Mouse (Mus musculus): ENCODE results near the gene Chst15. TPM values are rescaled to one million over a fixed set of nuclear protein-coding genes. Genes with fewer than 3 reads are reported as not detected.
A peak's percentile ranks its signal among the peaks of the same experiment; 100 is the strongest.

Gene Chst15
- total RNA-seq, 1 experiment from 2014 or later, result 14.9 TPM

DNA sequence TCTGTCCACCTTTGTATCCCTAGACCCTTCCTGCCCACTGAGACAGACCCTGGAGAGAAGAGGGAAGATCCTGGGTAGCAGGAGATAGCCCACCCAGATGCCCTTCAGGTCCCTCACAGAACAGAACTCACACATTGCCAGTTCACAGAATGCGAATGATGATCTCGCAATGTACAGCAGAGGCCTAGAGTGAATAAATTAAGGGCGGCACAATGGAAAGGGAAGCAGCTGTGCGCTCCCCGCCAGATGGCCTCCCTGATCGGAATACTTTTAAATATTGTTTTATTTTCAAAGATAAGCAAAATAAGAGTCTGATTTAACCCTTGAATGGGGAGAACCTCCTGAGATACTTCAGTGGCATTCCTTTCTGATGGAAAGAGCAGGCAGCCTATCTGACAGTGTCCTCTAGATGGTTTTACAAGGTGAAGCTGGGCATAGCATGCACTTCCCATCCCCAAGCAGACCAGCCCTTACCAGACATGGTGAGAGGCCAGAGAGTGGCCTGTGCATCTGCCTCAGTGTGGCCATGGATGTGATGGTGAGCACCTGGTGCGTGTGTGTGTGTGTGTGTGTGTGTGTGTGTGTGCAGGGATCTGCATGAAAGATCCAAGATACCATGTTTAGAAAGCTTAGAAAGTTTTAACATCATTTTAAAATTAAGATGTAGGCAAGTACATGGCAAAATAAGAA lies 32.8 kb downstream of the Chst15 start:
- ATAC-seq (replicated peaks in 1 of 2; ENCODE audit: insufficient read depth in 1 of 2, low FRiP score in 2 of 2, low TSS enrichment in 1 of 2, low read depth in 1 of 2, poor library complexity in 2 of 2, severe bottlenecking in 2 of 2), result peak; percentile 54 to 61

DNA sequence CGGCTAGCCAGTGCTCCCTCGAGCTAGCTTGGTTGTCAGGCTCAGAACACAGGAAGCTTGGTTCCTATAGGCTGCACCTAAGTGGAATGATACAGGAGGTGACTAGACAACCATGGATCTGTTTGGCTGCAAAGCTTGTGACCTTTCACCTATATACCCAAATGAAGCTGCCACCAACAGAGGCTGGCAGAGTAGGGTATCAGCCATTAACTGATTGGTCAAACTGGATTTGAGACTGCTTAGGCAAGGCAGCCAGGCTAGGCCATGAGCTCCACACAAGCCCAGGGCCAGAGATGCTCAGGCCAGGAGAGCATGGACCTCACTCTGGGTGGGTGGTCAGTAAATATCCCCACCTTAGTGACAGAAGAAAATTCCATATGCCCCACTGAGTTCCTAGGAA lies 34.5 kb downstream of the Chst15 start:
- ATAC-seq (replicated peaks in 1 of 2; ENCODE audit: insufficient read depth in 1 of 2, low FRiP score in 2 of 2, low TSS enrichment in 1 of 2, low read depth in 1 of 2, poor library complexity in 2 of 2, severe bottlenecking in 2 of 2), result no peak

DNA sequence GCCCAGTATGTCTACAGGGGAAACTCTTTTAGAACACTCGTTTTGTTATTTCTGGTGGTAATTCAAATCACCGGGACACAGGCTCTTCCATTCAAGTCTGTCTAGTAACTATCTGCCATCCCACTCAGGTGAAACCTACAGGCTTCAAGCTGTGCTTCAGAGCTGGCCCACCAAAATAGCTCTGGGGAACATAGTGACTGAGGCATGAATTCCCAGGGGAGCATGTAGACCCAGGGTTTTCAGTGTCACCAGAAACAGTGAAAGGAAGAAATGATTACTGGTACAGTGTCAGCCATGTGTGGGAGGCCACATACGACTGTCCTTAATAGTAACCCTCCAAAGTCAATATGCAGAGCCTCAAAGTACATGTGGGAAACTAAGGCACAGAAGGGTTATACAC lies 34.9 kb downstream of the Chst15 start:
- ATAC-seq (replicated peaks in 1 of 2; ENCODE audit: insufficient read depth in 1 of 2, low FRiP score in 2 of 2, low TSS enrichment in 1 of 2, low read depth in 1 of 2, poor library complexity in 2 of 2, severe bottlenecking in 2 of 2), result no peak

DNA sequence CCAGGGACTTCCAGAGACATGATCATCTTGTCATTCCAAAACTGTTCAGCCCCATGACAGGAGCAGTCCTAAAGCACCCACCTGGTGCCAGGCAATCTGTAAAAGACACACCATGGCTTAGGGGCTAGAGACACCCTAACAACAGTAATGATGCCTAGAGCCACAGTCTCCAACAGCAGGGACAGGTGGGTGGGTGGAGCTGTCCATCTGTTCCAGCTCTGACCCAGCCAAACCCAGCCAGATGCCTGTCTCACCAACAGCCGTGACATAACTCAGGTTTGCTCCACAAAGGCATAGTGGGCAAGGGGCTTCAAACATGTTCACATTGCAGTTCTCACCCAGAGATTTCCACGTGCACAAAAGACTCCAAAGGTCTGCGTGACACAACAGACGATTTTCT lies 35.3 kb downstream of the Chst15 start:
- no peak for ATAC-seq (replicated peaks in 1 of 2; ENCODE audit: insufficient read depth in 1 of 2, low FRiP score in 2 of 2, low TSS enrichment in 1 of 2, low read depth in 1 of 2, poor library complexity in 2 of 2, severe bottlenecking in 2 of 2)

DNA sequence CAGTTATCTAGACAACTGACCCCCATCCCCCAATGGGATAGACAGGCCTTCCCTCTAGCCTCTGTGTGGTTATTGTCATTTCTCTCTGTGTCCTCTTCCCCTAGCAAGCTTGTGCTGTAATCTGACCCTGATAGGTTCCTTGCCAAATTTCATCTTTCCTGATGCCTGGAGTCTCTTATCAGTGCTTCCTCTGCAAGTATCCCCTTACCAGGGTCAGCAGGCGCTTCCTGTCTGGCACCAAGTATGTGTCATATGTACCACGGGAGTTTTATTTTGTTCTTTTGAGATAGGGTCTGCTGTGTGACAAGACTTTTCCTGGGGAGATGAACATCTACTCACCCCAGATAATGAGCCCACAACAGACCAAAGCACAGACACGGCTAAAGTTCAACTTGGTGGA lies 38.4 kb downstream of the Chst15 start:
- ATAC-seq (replicated peaks in 1 of 2; ENCODE audit: insufficient read depth in 1 of 2, low FRiP score in 2 of 2, low TSS enrichment in 1 of 2, low read depth in 1 of 2, poor library complexity in 2 of 2, severe bottlenecking in 2 of 2), result 0 out of 4 replicates have a peak, but pooled peaks of 1 of the 2 experiments have one; percentile 14

DNA sequence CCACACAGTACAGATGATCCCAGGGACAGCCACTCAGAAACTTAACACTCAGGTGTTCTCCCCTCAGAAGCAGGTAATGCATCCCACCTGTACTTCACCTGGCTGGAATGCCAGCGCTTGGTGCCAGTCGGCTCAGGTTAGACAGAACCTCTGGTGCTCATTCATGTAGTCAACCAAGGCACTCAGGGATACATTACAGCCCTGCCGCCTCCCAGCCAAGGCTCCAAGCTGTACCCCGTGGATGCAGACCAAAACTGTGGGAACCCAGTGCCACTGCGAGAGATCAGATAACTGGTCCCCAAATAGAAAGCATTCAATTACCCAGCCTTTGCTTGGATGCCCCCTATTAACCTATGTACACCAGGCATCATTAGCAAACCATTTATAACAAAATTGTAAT lies 40.7 kb downstream of the Chst15 start:
- ATAC-seq (replicated peaks in 1 of 2; ENCODE audit: insufficient read depth in 1 of 2, low FRiP score in 2 of 2, low TSS enrichment in 1 of 2, low read depth in 1 of 2, poor library complexity in 2 of 2, severe bottlenecking in 2 of 2), result no peak

DNA sequence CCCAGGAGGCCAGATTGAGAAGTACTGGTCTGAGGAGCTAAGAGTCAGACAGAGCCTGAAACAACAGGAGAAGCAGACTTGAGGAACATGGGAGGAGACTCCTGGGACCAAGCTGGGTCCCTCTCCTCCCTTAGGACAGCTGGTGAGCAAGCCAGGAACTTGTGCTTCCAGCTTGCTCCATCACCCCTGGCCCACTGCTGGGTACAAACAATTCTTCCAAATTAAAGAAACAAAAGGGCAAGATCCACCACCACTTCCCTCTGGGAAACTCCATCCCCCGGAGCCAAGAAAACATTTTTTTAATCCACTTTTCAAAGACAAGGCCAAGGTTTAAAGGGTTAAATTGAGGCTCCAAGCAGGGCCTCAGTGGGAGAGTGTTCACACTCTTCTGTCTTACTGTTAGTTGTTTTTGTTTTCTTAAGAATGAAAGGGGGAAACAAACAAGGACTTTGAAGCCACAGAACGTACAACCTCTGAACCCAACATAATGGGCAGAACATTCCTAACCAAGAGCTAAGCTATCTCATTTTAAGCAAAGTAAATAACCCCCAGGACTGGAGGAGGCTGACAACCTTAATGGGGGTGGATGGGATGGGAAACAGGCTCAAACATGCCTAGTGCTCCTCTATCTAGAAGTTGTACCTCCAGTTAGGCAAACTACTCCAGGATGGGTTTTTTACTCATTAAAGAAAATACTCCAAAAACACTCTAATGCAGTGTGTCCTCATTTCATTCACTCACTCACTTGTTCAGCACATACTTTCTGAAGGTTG lies 43.1 kb downstream of the Chst15 start:
- no peak for ATAC-seq (replicated peaks in 1 of 2; ENCODE audit: insufficient read depth in 1 of 2, low FRiP score in 2 of 2, low TSS enrichment in 1 of 2, low read depth in 1 of 2, poor library complexity in 2 of 2, severe bottlenecking in 2 of 2)

DNA sequence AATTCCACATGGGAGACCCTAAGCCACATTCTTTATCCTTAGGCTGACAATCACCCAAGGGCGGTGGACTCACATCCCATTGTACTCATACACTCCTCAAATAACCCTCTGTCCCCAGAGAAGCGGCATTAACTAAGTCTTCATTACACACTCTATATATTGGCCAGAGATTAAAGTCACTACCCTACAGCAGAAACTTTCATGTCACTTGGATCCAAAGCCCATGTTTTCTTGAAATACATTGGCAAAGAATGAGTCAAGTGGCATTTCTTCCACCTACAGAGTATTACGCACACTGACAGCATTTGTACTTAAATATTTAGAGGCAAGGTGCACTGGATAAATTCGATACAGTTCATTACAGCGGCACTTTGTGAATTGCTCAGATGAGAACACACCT lies 44.0 kb downstream of the Chst15 start:
- ATAC-seq (replicated peaks in 1 of 2; ENCODE audit: insufficient read depth in 1 of 2, low FRiP score in 2 of 2, low TSS enrichment in 1 of 2, low read depth in 1 of 2, poor library complexity in 2 of 2, severe bottlenecking in 2 of 2), result no peak

DNA sequence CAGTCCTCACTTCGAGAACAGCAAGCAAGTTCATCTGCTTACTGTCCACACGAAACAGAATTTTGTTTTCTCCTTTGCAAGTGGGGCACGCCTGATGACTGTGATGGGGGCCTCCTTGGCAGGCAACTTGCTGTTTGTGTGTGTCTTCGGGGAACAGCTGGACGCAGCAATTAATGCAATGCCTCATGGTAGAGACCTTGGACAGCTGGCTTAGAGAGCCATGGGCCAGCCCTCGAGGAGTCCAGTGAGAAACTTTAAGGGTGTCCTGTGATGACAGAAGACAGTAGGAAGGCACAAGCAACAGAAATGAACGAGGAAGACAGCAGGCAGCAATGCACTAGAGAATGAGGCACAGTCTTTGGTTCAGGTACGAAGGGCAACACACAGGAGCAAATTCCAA lies 46.7 kb downstream of the Chst15 start:
- ATAC-seq (replicated peaks in 1 of 2; ENCODE audit: insufficient read depth in 1 of 2, low FRiP score in 2 of 2, low TSS enrichment in 1 of 2, low read depth in 1 of 2, poor library complexity in 2 of 2, severe bottlenecking in 2 of 2), result no peak

DNA sequence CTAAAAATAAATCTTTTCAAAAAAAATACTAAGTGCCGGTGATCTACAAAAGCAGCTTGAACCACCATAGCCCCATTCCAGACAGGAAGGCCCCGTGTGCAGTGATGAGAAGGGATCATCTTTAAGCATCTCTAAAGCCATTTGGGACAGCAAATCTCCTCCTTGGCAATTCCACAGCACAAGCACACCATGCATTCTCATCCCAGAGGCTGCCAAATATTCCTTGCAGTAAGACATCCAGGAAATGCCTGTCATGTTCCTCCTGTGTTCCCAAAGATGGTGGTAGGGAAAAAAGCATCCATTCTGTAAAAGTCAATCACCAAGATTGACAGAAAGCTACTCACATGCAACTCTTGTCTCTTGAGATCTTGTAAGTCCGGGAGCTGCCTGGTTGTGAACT lies 47.4 kb downstream of the Chst15 start:
- ATAC-seq (replicated peaks in 1 of 2; ENCODE audit: insufficient read depth in 1 of 2, low FRiP score in 2 of 2, low TSS enrichment in 1 of 2, low read depth in 1 of 2, poor library complexity in 2 of 2, severe bottlenecking in 2 of 2), result no peak

DNA sequence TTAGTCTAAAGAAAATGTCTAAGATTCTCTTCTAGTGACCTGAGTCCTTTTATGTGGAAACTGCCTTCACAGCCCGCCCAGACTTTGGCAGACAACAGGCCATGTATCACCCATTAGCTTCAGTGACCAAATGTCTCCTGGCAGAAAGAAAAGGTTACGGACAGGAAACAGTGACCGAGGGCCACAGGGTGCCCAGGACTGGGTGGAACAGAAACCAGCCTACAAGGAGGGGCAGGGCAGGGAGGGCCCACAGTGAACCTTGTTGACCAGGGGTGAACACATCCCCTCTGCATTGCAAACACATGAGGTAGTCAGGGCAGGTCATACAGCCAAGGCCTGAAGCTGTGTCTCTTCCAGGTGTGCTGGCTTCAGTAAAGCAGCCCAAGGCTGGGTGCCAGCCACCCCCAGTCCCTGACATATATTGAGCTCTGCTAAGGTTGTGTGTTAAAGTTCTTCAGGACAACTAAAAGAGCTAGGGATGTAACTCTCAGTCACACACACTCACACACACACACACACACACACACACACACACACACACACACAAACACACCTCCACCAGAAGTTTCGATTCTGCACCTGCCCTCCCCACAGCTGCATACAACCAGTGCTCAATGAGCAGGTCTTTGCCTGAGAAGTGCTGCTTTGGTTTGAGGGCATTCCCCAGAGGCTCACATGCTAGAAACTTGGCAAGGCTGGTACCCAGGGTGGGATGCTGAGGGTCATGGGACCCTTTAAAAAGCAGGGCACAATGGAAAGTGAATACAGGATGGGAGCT lies 49.1 kb downstream of the Chst15 start:
- ATAC-seq (replicated peaks in 1 of 2; ENCODE audit: insufficient read depth in 1 of 2, low FRiP score in 2 of 2, low TSS enrichment in 1 of 2, low read depth in 1 of 2, poor library complexity in 2 of 2, severe bottlenecking in 2 of 2), result no peak

DNA sequence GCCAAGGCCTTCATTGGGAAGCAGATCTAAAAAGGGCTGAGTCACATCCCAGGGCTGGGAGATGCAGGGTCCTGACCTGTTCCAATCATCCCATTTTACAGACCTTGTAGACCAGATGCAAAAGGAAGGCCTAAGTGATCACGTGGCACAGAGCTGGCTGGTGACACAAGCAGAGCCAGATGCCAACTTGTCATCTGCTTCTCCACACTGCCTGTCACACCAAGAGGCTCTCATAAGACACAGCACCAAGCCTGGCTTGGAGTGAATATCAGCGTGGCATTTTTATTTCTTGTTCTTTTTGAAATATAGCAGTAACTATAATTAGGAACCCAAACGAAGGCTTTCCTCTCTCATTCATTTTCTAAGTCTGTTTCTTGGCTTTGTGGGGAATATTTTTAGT lies 52.3 kb downstream of the Chst15 start:
- no peak for ATAC-seq (replicated peaks in 1 of 2; ENCODE audit: insufficient read depth in 1 of 2, low FRiP score in 2 of 2, low TSS enrichment in 1 of 2, low read depth in 1 of 2, poor library complexity in 2 of 2, severe bottlenecking in 2 of 2)

DNA sequence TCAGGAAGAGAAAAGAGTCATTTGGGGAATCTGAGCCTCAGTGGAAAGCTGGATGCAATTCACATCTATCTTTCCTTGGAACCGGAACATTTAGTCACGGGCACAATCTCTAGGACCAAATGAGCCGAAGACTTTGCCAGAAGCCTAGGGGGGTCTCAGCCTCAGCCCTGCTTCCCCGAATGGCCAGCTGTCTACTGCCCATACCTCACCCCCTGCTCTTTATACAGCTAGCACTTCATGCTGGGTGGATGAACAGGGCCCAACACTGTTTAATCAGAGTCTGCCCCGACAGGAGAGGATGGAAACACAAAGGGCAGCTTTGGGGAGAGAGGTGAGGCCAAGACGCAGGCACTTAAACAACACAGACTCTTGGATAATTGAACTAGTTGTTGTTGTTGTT lies 53.8 kb downstream of the Chst15 start:
- no peak for ATAC-seq (replicated peaks in 1 of 2; ENCODE audit: insufficient read depth in 1 of 2, low FRiP score in 2 of 2, low TSS enrichment in 1 of 2, low read depth in 1 of 2, poor library complexity in 2 of 2, severe bottlenecking in 2 of 2)

DNA sequence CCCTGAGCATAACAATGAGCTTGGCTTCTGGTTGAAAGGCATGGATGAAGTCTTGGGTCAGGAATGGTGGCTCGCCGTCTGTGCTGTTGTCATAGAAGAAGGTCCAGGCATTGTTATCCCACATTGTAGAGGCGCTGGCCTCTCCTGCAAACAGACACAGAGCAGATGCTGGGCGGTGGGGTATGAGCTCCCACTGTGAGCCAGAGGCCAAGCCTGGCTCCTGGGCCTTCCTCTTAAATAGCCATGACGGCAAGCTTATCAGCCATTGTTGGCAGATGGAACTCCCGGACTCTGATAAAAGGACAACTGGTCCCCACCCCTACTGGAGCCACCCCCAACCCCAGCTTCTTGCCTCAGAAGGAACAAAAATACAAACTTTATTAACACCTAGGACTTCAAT lies 54.3 kb downstream of the Chst15 start:
- ATAC-seq (replicated peaks in 1 of 2; ENCODE audit: insufficient read depth in 1 of 2, low FRiP score in 2 of 2, low TSS enrichment in 1 of 2, low read depth in 1 of 2, poor library complexity in 2 of 2, severe bottlenecking in 2 of 2), result no peak

DNA sequence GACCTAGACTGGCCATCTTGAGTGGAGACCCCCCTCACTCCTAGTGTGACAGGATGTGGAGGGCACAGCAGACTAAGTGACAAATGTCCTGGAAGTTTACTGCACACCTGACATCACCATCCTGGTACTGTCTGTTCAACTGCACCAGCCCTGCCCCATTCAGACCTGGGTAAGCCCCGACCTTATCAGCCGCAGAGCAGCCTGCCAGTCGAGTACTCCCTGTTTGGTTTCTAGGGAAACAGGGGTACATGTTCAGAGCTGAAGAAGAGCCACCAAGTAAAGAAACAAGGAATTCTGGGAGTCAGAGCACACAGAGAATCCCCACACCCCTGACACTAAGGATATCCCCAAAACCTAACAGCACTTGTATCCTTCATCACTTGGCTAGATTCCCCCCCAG lies 55.1 kb downstream of the Chst15 start:
- ATAC-seq (replicated peaks in 1 of 2; ENCODE audit: insufficient read depth in 1 of 2, low FRiP score in 2 of 2, low TSS enrichment in 1 of 2, low read depth in 1 of 2, poor library complexity in 2 of 2, severe bottlenecking in 2 of 2), result no peak

DNA sequence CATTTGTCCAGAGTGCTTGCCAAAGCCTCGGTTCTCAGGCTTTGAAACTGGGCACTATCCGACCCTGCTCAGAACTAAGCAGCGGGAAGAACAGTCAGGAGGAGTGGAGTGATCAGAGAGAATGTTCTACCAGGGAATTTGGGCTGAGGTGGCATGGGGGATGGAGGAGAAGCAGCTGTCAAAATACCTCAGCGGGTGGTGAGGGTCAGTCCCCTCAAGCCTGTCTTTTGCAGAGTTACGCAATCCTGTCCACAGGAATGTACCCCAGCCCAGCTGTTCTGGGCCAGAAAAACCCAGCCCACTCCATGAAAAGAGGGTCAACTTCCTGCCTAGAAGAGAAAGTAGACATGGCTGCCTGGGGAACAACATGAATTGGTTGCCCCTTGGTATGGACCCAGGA lies 56.4 kb downstream of the Chst15 start:
- no peak for ATAC-seq (replicated peaks in 1 of 2; ENCODE audit: insufficient read depth in 1 of 2, low FRiP score in 2 of 2, low TSS enrichment in 1 of 2, low read depth in 1 of 2, poor library complexity in 2 of 2, severe bottlenecking in 2 of 2)

DNA sequence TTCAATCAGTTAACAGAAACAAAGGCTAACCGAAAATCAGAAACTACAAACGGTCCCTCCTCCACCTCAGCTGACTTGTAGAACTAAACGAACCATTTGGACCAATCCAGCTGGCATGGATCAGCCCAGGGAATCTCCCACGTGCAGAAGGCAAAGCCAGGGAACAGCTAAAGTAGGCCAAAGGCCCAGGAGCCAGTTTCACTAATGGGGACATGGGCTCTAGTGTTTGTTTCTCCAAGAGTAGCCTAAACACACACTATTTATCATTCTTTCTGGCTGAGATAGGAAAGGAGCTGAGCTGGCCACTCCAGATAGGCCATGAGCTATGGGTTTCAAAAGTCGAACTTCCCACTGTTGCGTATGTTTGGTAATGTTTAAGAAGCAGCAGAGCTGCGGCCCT lies 58.2 kb downstream of the Chst15 start:
- no peak for ATAC-seq (replicated peaks in 1 of 2; ENCODE audit: insufficient read depth in 1 of 2, low FRiP score in 2 of 2, low TSS enrichment in 1 of 2, low read depth in 1 of 2, poor library complexity in 2 of 2, severe bottlenecking in 2 of 2)

DNA sequence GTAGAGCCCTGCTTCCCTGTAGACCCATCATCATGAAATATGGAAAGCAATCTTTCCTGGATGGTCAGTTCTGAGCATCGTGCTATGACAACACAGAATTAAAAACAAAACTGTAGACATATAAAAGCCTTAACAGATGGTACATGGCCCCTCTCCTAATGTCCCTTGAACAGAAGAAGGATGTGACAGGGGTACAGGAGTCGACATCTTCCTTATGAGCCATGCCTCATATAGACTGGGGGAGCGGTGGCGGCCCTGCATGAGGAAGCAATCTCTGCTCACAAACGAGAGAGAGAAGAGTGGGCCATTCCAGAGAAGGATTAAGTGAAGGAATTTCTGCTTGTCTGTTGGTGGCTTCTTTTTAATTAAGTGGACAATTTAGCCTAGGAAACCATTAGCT lies 58.8 kb downstream of the Chst15 start:
- ATAC-seq (replicated peaks in 1 of 2; ENCODE audit: insufficient read depth in 1 of 2, low FRiP score in 2 of 2, low TSS enrichment in 1 of 2, low read depth in 1 of 2, poor library complexity in 2 of 2, severe bottlenecking in 2 of 2), result no peak

Measured in hematopoietic stem cell, adult 5-6 weeks (primary cell).